Mouse (Mus musculus): ENCODE results near the gene Stxbp6.
A peak's percentile ranks its signal among the peaks of the same experiment; 100 is the strongest.

Gene Stxbp6

GRCm38 (mm10) chr12:44913854-44914253 is 160.7 kb downstream of the Stxbp6 start:
- DNase-seq (ENCODE audit: low read depth), result no peak

GRCm38 (mm10) chr12:44908028-44908702 is 166.3 kb downstream of the Stxbp6 start:
- no peak for DNase-seq (ENCODE audit: low read depth)

- no peak for DNase-seq (ENCODE audit: low read depth)
Observed at GRCm38 (mm10) chr12:44906001-44906400, 168.5 kb downstream of the Stxbp6 start.

- DNase-seq (ENCODE audit: low read depth), result no peak
Observed at GRCm38 (mm10) chr12:44903205-44903732, 171.2 kb downstream of the Stxbp6 start.

GRCm38 (mm10) chr12:44899173-44899870 is 175.2 kb downstream of the Stxbp6 start:
- DNase-seq (ENCODE audit: low read depth), result no peak

- no peak for DNase-seq (ENCODE audit: low read depth)
Observed at GRCm38 (mm10) chr12:44896460-44896859, 178.0 kb downstream of the Stxbp6 start.

GRCm38 (mm10) chr12:44889677-44890393 is 184.7 kb downstream of the Stxbp6 start:
- no peak for DNase-seq (ENCODE audit: low read depth)

- no peak for DNase-seq (ENCODE audit: low read depth)
Observed at GRCm38 (mm10) chr12:44886826-44887225, 187.7 kb downstream of the Stxbp6 start.

GRCm38 (mm10) chr12:44872697-44873096 is 201.8 kb downstream of the Stxbp6 start:
- DNase-seq (ENCODE audit: low read depth), result no peak

- DNase-seq (ENCODE audit: low read depth), result no peak
Observed at GRCm38 (mm10) chr12:44865442-44865841, 209.1 kb downstream of the Stxbp6 start.

- DNase-seq (ENCODE audit: low read depth), result no peak
Observed at GRCm38 (mm10) chr12:44859454-44859853, 215.1 kb downstream of the Stxbp6 start.

GRCm38 (mm10) chr12:44858110-44858885 is 216.2 kb downstream of the Stxbp6 start:
- DNase-seq (ENCODE audit: low read depth), result no peak

- DNase-seq (ENCODE audit: low read depth), result no peak
Observed at GRCm38 (mm10) chr12:44852024-44852423, 222.5 kb downstream of the Stxbp6 start.

- no peak for DNase-seq (ENCODE audit: low read depth)
Observed at GRCm38 (mm10) chr12:44850516-44850915, 224.0 kb downstream of the Stxbp6 start.

GRCm38 (mm10) chr12:44848483-44849221 is 225.9 kb downstream of the Stxbp6 start:
- peak; percentile 14 for DNase-seq (ENCODE audit: low read depth)

- no peak for DNase-seq (ENCODE audit: low read depth)
Observed at GRCm38 (mm10) chr12:44840585-44840984, 233.9 kb downstream of the Stxbp6 start.

- DNase-seq (ENCODE audit: low read depth), result no peak
Observed at GRCm38 (mm10) chr12:44839594-44840373, 234.7 kb downstream of the Stxbp6 start.

- no peak for DNase-seq (ENCODE audit: low read depth)
Observed at GRCm38 (mm10) chr12:44835879-44836467, 238.5 kb downstream of the Stxbp6 start.

- DNase-seq (ENCODE audit: low read depth), result no peak
Observed at GRCm38 (mm10) chr12:44811895-44812294, 262.6 kb downstream of the Stxbp6 start.

- no peak for DNase-seq (ENCODE audit: low read depth)
Observed at GRCm38 (mm10) chr12:44804213-44804612, 270.3 kb downstream of the Stxbp6 start.
